Mouse (Mus musculus): ENCODE measurements around the gene Sema4b.

DNA sequence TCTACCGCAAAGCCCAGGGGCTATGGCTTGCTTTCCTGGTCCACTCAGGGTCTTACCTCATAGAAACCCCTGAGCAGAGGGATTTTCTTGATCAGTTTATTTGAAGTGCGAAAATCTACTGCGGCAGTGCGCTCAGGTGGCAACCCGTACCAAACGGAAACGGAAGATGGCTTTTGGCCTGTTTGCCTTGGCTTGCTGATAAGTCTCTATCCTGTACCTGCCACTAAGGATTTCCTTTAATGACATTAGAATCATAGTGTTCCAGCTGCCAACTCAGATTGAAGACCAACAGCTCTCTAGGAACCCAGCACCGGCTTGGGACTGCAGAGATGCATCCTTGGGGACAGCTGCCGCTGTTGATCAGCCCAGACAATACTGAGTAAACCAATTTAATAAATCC, 47.2 kb downstream of the Sema4b start:
- TF ChIP-seq CTCF (IDR thresholded peaks at IDR 0.05; ENCODE audit: control insufficient read depth, insufficient read depth, insufficient read length) (no peak), MYOD1 (IDR thresholded peaks at IDR 0.05; ENCODE audit: control insufficient read depth, insufficient read length, low read depth) (no peak), MYOG (IDR thresholded peaks at IDR 0.05; ENCODE audit: control insufficient read depth, extremely low read depth, insufficient read length) (no peak), MAX (IDR thresholded peaks at IDR 0.05) (no peak), FOSL1 (IDR thresholded peaks at IDR 0.05; ENCODE audit: insufficient read depth, low read length, poor library complexity, severe bottlenecking) (no peak), USF1 (IDR thresholded peaks at IDR 0.05; ENCODE audit: low read depth) (no peak)

Data from C2C12 (cell line).